Mouse (Mus musculus) embryonic facial prominence, embryonic 12.5 days (tissue): Measurements from ENCODE around the gene Kmt2d. TPM values are rescaled to one million over a fixed set of nuclear protein-coding genes. Genes with fewer than 3 reads are reported as not detected.
"Not testable (repeated sequence)": the region's sequence is repeated elsewhere in the genome, so short reads cannot be mapped to it uniquely, and the experiment has no call there.

Source experiments
- ATAC-seq: fragments of 200-750 bp; cut with Nextera tagmentation; 2 replicates; pipeline ENCODE4 v1.8.0; 2017; ENCODE audit not compliant: insufficient number of reproducible peaks, insufficient read depth, low FRiP score, low TSS enrichment
- H3K27ac ChIP-seq: fragments of 300-500 bp; sonication (generic); 2 replicates; pipeline ENCODE4 v1.5.1; 2016; ENCODE audit warnings: mild to moderate bottlenecking
- H3K27me3 ChIP-seq: fragments of 300-500 bp; sonication (generic); 2 replicates; pipeline ENCODE4 v1.6.1; 2016; ENCODE audit warnings: mild to moderate bottlenecking, moderate library complexity
- H3K36me3 ChIP-seq: fragments of 300-500 bp; sonication (generic); 2 replicates; pipeline ENCODE4 v1.6.1; 2016; ENCODE audit warnings: mild to moderate bottlenecking
- H3K4me1 ChIP-seq: fragments of 300-500 bp; sonication (generic); 2 replicates; pipeline ENCODE4 v1.6.1; 2016
- H3K4me2 ChIP-seq: fragments of 300-500 bp; sonication (generic); replicated peaks from 2 replicates; pipeline ENCODE4 v1.6.1; 2016; ENCODE audit warnings: mild to moderate bottlenecking, moderate library complexity
- H3K4me3 ChIP-seq: fragments of 300-500 bp; sonication (generic); 2 replicates; pipeline ENCODE4 v1.5.1; 2016; ENCODE audit warnings: mild to moderate bottlenecking
- H3K9ac ChIP-seq: fragments of 300-500 bp; sonication (generic); 2 replicates; pipeline ENCODE4 v1.6.1; 2016; ENCODE audit warnings: mild to moderate bottlenecking, moderate library complexity
- H3K9me3 ChIP-seq: fragments of 300-500 bp; sonication (generic); 2 replicates; pipeline ENCODE4 v1.6.1; 2016; ENCODE audit warnings: mild to moderate bottlenecking, moderate library complexity
- WGBS: fragments of 180-500 bp; shearing (Covaris S2); methylation state at CpG from one replicate; pipeline ENCODE4 v1.1.7; 2016; 5-methylcytosine and 5-hydroxymethylcytosine counted together
- polyA plus RNA-seq: library from polyadenylated mRNA; unstranded; fragments of >200 nt; fragmentation: Nextera tagmentation; extraction: Ambion mirVana; gene quantifications from 2 replicates; pipeline ENCODE4 v1.2.1, GENCODE M21; 2016

Kmt2d gene
- polyA plus RNA-seq, 1 experiment from 2014 or later = 12.9 TPM

- no peak for ATAC-seq
- 84% methylated on average over 20 of the region's 20 CpGs for WGBS
Measured at GRCm38 (mm10) chr15:98812741-98813424, 58.1 kb downstream of the Kmt2d start.

GRCm38 (mm10) chr15:98810212-98810611 lies 60.8 kb downstream of the Kmt2d start:
- ATAC-seq, H3K9me3 ChIP-seq, H3K4me3 ChIP-seq, H3K27ac ChIP-seq, H3K4me2 ChIP-seq, H3K9ac ChIP-seq: not testable (repeated sequence)
- WGBS = 72% methylated on average over 6 of the region's 6 CpGs
- Histone ChIP-seq H3K36me3 (peaks cover 41% of the 10 kb centered on the region), H3K4me1 (peaks cover 27% of the 10 kb centered on the region), H3K27me3 (peaks cover 55% of the 10 kb centered on the region)

More at GRCm38 (mm10) chr15:98812741-98813424, 58.1 kb downstream of the Kmt2d start:
- H3K9me3 ChIP-seq = no peaks in the 10 kb centered on the region
- no peak overlapping the region for H3K4me2 ChIP-seq
- H3K27ac ChIP-seq = no peak overlapping the region
- peaks cover 28% of the 10 kb centered on the region for H3K27me3 ChIP-seq
- no peak overlapping the region for H3K4me3 ChIP-seq
- peaks cover 8% of the 10 kb centered on the region; the same call in 1 of the 2 replicates for H3K4me1 ChIP-seq
- H3K36me3 ChIP-seq = peaks cover 55% of the 10 kb centered on the region
- no peak overlapping the region for H3K9ac ChIP-seq

- Histone ChIP-seq H3K4me3 (peak within 1 kb of the TSS; percentile 45), H3K9ac (no peak within 1 kb of the TSS), H3K36me3 (peaks cover 35% of the 10 kb centered on the region), H3K4me2 (peak within 1 kb of the TSS; percentile 87), H3K27me3 (peaks cover 63% of the 10 kb centered on the region), H3K4me1 (peaks cover 31% of the 10 kb centered on the region), H3K27ac (no peak within 1 kb of the TSS), H3K9me3 (no peaks in the 10 kb centered on the region)
- no peak for ATAC-seq
- WGBS = 31% methylated on average over 3 of the region's 3 CpGs
Measured at GRCm38 (mm10) chr15:98809390-98809789, 61.6 kb downstream of the Kmt2d start, which contains the start of gene Ddn. Gene Ddn (minus strand): TSS chr15:98809490.

GRCm38 (mm10) chr15:98808651-98809134 lies 62.3 kb downstream of the Kmt2d start:
- H3K27ac ChIP-seq = no peak overlapping the region
- 14% methylated on average over 6 of the region's 6 CpGs for WGBS
- no peak overlapping the region for H3K4me2 ChIP-seq
- peaks cover 28% of the 10 kb centered on the region for H3K36me3 ChIP-seq
- no peak overlapping the region for H3K9ac ChIP-seq
- no peak for ATAC-seq
- no peaks in the 10 kb centered on the region for H3K9me3 ChIP-seq
- H3K27me3 ChIP-seq = peaks cover 70% of the 10 kb centered on the region
- peaks cover 31% of the 10 kb centered on the region for H3K4me1 ChIP-seq
- H3K4me3 ChIP-seq = peak overlapping the region; percentile 45; the same call in 1 of the 2 replicates

GRCm38 (mm10) chr15:98807895-98808650 lies 62.9 kb downstream of the Kmt2d start:
- Histone ChIP-seq H3K4me1 (peaks cover 31% of the 10 kb centered on the region), H3K9ac (peak overlapping the region; percentile 28), H3K4me3 (peak overlapping the region; percentile 45), H3K4me2 (peak overlapping the region; percentile 87), H3K9me3 (no peaks in the 10 kb centered on the region), H3K27ac (no peak overlapping the region), H3K36me3 (peaks cover 22% of the 10 kb centered on the region), H3K27me3 (peaks cover 76% of the 10 kb centered on the region)
- 2% methylated on average over 30 of the region's 34 CpGs for WGBS
- no peak for ATAC-seq

GRCm38 (mm10) chr15:98806809-98807770 lies 63.9 kb downstream of the Kmt2d start:
- ATAC-seq = no peak
- H3K4me1 ChIP-seq = peaks cover 31% of the 10 kb centered on the region
- under 1% methylated on average over 57 of the region's 58 CpGs for WGBS
- H3K27me3 ChIP-seq = peaks cover 86% of the 10 kb centered on the region
- no peak overlapping the region for H3K27ac ChIP-seq
- H3K4me2 ChIP-seq = peak overlapping the region; percentile 87
- H3K9me3 ChIP-seq = no peaks in the 10 kb centered on the region
- peaks cover 13% of the 10 kb centered on the region for H3K36me3 ChIP-seq
- peak overlapping the region; percentile 28 for H3K9ac ChIP-seq
- peak overlapping the region; percentile 45 for H3K4me3 ChIP-seq

- Histone ChIP-seq H3K27me3 (peaks cover 94% of the 10 kb centered on the region), H3K9ac (no peak overlapping the region), H3K4me2 (peak overlapping the region; percentile 87), H3K9me3 (no peaks in the 10 kb centered on the region), H3K4me3 (peak overlapping the region; percentile 45), H3K27ac (no peak overlapping the region), H3K36me3 (peaks cover 6% of the 10 kb centered on the region; the same call in 1 of the 2 replicates), H3K4me1 (peaks cover 31% of the 10 kb centered on the region)
- ATAC-seq = 0 out of 2 replicates have a peak, but pooled peaks have one; percentile 8
- 5% methylated on average over 30 of the region's 30 CpGs for WGBS
Measured at GRCm38 (mm10) chr15:98806071-98806808, 64.8 kb downstream of the Kmt2d start.

GRCm38 (mm10) chr15:98805324-98806040 lies 65.5 kb downstream of the Kmt2d start:
- Histone ChIP-seq H3K4me2 (peak overlapping the region; percentile 53), H3K36me3 (no peaks in the 10 kb centered on the region), H3K4me3 (peak overlapping the region; percentile 32), H3K9me3 (no peaks in the 10 kb centered on the region), H3K4me1 (peaks cover 31% of the 10 kb centered on the region), H3K27me3 (peaks cover 96% of the 10 kb centered on the region), H3K27ac (no peak overlapping the region), H3K9ac (peak overlapping the region; percentile 55)
- WGBS = under 1% methylated on average over 64 of the region's 64 CpGs
- ATAC-seq = peak; percentile 13; the same call in 1 of the 2 replicates

- Histone ChIP-seq H3K4me3 (no peak overlapping the region; the same call in 1 of the 2 replicates), H3K27me3 (peaks cover 100% of the 10 kb centered on the region), H3K4me2 (peak overlapping the region; percentile 38), H3K36me3 (no peaks in the 10 kb centered on the region), H3K9me3 (no peaks in the 10 kb centered on the region), H3K27ac (no peak overlapping the region), H3K9ac (no peak overlapping the region), H3K4me1 (peaks cover 31% of the 10 kb centered on the region)
- ATAC-seq = no peak
- 1% methylated on average over 32 of the region's 32 CpGs for WGBS
Measured at GRCm38 (mm10) chr15:98804054-98804453, 67.0 kb downstream of the Kmt2d start.

GRCm38 (mm10) chr15:98802926-98803325 lies 68.1 kb downstream of the Kmt2d start:
- Histone ChIP-seq H3K4me1 (peaks cover 25% of the 10 kb centered on the region), H3K4me2 (no peak overlapping the region), H3K4me3 (no peak overlapping the region), H3K36me3 (no peaks in the 10 kb centered on the region), H3K9ac (no peak overlapping the region), H3K27me3 (peaks cover 100% of the 10 kb centered on the region), H3K9me3 (no peaks in the 10 kb centered on the region), H3K27ac (no peak overlapping the region)
- ATAC-seq = no peak
- WGBS = 5% methylated on average over 8 of the region's 8 CpGs
